Mouse (Mus musculus) heart, postnatal 0 days (tissue): ENCODE measurements around the gene Ncln. TPM values are rescaled to one million over a fixed set of nuclear protein-coding genes. Genes with fewer than 3 reads are reported as not detected.

Source experiments
- ATAC-seq: fragments of 200-750 bp; cut with Nextera tagmentation; 2 replicates; pipeline ENCODE4 v1.8.0; 2017; ENCODE audit warnings: low read depth, moderate number of reproducible peaks, moderate library complexity; ENCODE audit not compliant: insufficient read depth
- DNase-seq: peaks from one replicate; pipeline ENCODE4 v3.0.0-alpha.2; 2016; ENCODE audit warnings: low spot score
- H3K27ac ChIP-seq: fragments of 300-500 bp; sonication (generic); 2 replicates; pipeline ENCODE4 v1.5.1; 2014; ENCODE audit warnings: low read depth, mild to moderate bottlenecking
- H3K27me3 ChIP-seq: fragments of 300-500 bp; sonication (generic); 2 replicates; pipeline ENCODE4 v1.6.1; 2014; ENCODE audit warnings: low read length, mixed read lengths; ENCODE audit not compliant: control insufficient read depth, insufficient read depth
- H3K36me3 ChIP-seq: fragments of 300-500 bp; sonication (generic); replicated peaks from 2 replicates; pipeline ENCODE4 v1.6.1; 2014; ENCODE audit warnings: low read length, mixed read lengths; ENCODE audit not compliant: control insufficient read depth, insufficient read depth
- H3K4me1 ChIP-seq: fragments of 300-500 bp; sonication (generic); 2 replicates; pipeline ENCODE4 v1.6.1; 2014; ENCODE audit warnings: antibody characterized with exemption; ENCODE audit not compliant: control insufficient read depth, insufficient read depth
- H3K4me2 ChIP-seq: fragments of 300-500 bp; sonication (generic); 2 replicates; pipeline ENCODE4 v1.6.1; 2014; ENCODE audit warnings: low read depth, mild to moderate bottlenecking, low read length, moderate library complexity
- H3K4me3 ChIP-seq: fragments of 300-500 bp; sonication (generic); 2 replicates; pipeline ENCODE4 v1.5.1; 2014; ENCODE audit warnings: low read depth, low read length
- H3K9ac ChIP-seq: fragments of 300-500 bp; sonication (generic); replicated peaks from 2 replicates; pipeline ENCODE4 v1.6.1; 2014; ENCODE audit warnings: low read depth, low read length, mixed read lengths
- H3K9me3 ChIP-seq: fragments of 300-500 bp; sonication (generic); replicated peaks from 2 replicates; pipeline ENCODE4 v1.6.1; 2016; ENCODE audit warnings: low read length; ENCODE audit not compliant: control insufficient read depth
- CTCF ChIP-seq: IDR thresholded peaks from 2 replicates; pipeline ENCODE4 v1.5.1; 2016; ENCODE audit warnings: antibody characterized with exemption, control low read depth, low read depth
- EP300 ChIP-seq: IDR thresholded peaks from 2 replicates; pipeline ENCODE4 v1.6.1; 2016; ENCODE audit warnings: antibody characterized with exemption, low read depth
- WGBS: fragments of 180-500 bp; shearing (Covaris S2); extraction: QIAGEN DNeasy Blood & Tissue Kit; methylation state at CpG from one replicate; pipeline ENCODE4 v1.1.7; 2014; 5-methylcytosine and 5-hydroxymethylcytosine counted together
- polyA plus RNA-seq: library from polyadenylated mRNA; unstranded; fragments of >200 nt; fragmentation: Nextera tagmentation; extraction: Ambion mirVana; gene quantifications from 2 replicates; pipeline ENCODE4 v1.2.1, GENCODE M21; 2015
- total RNA-seq: library from RNA; depleted of rRNA; stranded (reverse); fragments of >200 nt; gene quantifications from 2 replicates; pipeline ENCODE4 v1.2.3, GENCODE M21; 2014; ENCODE audit warnings: low replicate concordance

Gene Ncln
- total and polyA plus RNA-seq, 2 experiments from 2014 or later, result 30.5 to 91.5 TPM

GRCm38 (mm10) chr10:81493601-81494220 is 2.5 kb downstream of the Ncln start:
- Histone ChIP-seq H3K9me3 (no peaks in the 10 kb centered on the region), H3K4me3 (no peak overlapping the region), H3K36me3 (peaks cover 42% of the 10 kb centered on the region), H3K9ac (no peak overlapping the region), H3K4me1 (peaks cover 13% of the 10 kb centered on the region), H3K4me2 (no peak overlapping the region), H3K27me3 (no peaks in the 10 kb centered on the region), H3K27ac (no peak overlapping the region)
- ATAC-seq (no peak), DNase-seq (no peak)
- no peak for TF ChIP-seq EP300
- TF ChIP-seq CTCF, result peak; percentile 26; the same call in 1 of the 2 replicates
- WGBS, result 76% methylated on average over 8 of the region's 8 CpGs

- H3K4me3 ChIP-seq, result no peak overlapping the region
- peaks cover 52% of the 10 kb centered on the region for H3K36me3 ChIP-seq
- TF ChIP-seq EP300, result no peak
- no peak for TF ChIP-seq CTCF
- no peaks in the 10 kb centered on the region for H3K9me3 ChIP-seq
- H3K4me2 ChIP-seq, result no peak overlapping the region
- no peak overlapping the region for H3K9ac ChIP-seq
- peaks cover 21% of the 10 kb centered on the region for H3K4me1 ChIP-seq
- WGBS, result 87% methylated on average over 11 of the region's 11 CpGs
- DNase-seq, result no peak
- H3K27me3 ChIP-seq, result no peaks in the 10 kb centered on the region
- no peak overlapping the region for H3K27ac ChIP-seq
- ATAC-seq, result no peak
Measured at GRCm38 (mm10) chr10:81492606-81493240, 3.5 kb downstream of the Ncln start.

- 91% methylated on average over 9 of the region's 9 CpGs for WGBS
- no peak overlapping the region for H3K4me3 ChIP-seq
Measured at GRCm38 (mm10) chr10:81491018-81491417, 5.2 kb downstream of the Ncln start.

GRCm38 (mm10) chr10:81489941-81490340 is 6.3 kb downstream of the Ncln start:
- no peak for ATAC-seq
- Histone ChIP-seq H3K4me1 (peaks cover 15% of the 10 kb centered on the region), H3K9me3 (no peaks in the 10 kb centered on the region), H3K36me3 (peaks cover 66% of the 10 kb centered on the region), H3K27ac (no peak overlapping the region), H3K9ac (no peak overlapping the region), H3K4me3 (no peak overlapping the region), H3K27me3 (no peaks in the 10 kb centered on the region), H3K4me2 (no peak overlapping the region)
- 80% methylated on average over 14 of the region's 14 CpGs for WGBS
- no peak for DNase-seq
- TF ChIP-seq EP300, result no peak
- no peak for TF ChIP-seq CTCF

More at GRCm38 (mm10) chr10:81491018-81491417, 5.2 kb downstream of the Ncln start:
- Histone ChIP-seq H3K27ac (no peak overlapping the region), H3K4me1 (peaks cover 23% of the 10 kb centered on the region), H3K36me3 (peaks cover 66% of the 10 kb centered on the region), H3K9me3 (no peaks in the 10 kb centered on the region), H3K27me3 (no peaks in the 10 kb centered on the region), H3K4me2 (no peak overlapping the region), H3K9ac (no peak overlapping the region)
- TF ChIP-seq EP300 (no peak), CTCF (no peak)
- ATAC-seq, result no peak
- no peak for DNase-seq

GRCm38 (mm10) chr10:81488081-81488480 is 8.1 kb downstream of the Ncln start:
- no peak for DNase-seq
- WGBS, result 38% methylated on average over 11 of the region's 11 CpGs

More at GRCm38 (mm10) chr10:81488081-81488480, 8.1 kb downstream of the Ncln start:
- no peak overlapping the region for H3K4me3 ChIP-seq
- H3K4me2 ChIP-seq, result no peak overlapping the region
- H3K9ac ChIP-seq, result no peak overlapping the region
- H3K27me3 ChIP-seq, result no peaks in the 10 kb centered on the region
- H3K9me3 ChIP-seq, result no peaks in the 10 kb centered on the region
- peak; percentile 42; the same call in 1 of the 2 replicates for ATAC-seq
- TF ChIP-seq EP300, result no peak
- TF ChIP-seq CTCF, result peak; percentile 39
- peaks cover 66% of the 10 kb centered on the region for H3K36me3 ChIP-seq
- H3K27ac ChIP-seq, result no peak overlapping the region
- H3K4me1 ChIP-seq, result peaks cover 11% of the 10 kb centered on the region
